Mouse (Mus musculus): Measurements from ENCODE around the gene Il21.

DNA sequence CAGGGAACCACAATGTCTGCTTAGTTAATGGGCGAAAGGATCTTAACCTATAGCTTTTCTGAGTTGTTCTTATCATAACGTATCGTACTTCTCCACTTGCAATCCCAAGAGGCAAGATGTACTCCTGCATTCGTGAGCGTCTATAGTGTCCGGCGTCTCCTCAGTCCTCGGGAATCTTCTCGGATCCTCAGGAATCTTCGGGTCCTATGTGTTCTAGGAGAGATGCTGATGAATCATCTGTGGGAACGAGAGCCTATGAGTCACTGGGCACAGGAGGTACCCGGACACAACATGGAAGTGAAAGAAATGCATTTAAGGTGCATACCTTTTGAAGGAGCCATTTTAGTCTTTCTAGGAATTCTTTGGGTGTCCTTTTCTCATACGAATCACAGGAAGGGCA lies 7.3 kb downstream of the Il21 start:
- TF ChIP-seq CTCF (conservative IDR thresholded peaks at IDR 0.05 in 1 of 2, IDR thresholded peaks at IDR 0.05 in 1 of 2; ENCODE audit: low read depth in 2 of 2, low read length in 2 of 2) = no peak
- no peak for TF ChIP-seq USF2 (conservative IDR thresholded peaks at IDR 0.05; ENCODE audit: low read depth, low read length)
- TF ChIP-seq ZKSCAN1 (IDR thresholded peaks at IDR 0.05; ENCODE audit: borderline replicate concordance, low read depth, low read length) = no peak
- no peak for TF ChIP-seq E2F4 (IDR thresholded peaks at IDR 0.05; ENCODE audit: insufficient replicate concordance, low read depth, low read length)
